Mouse (Mus musculus) cerebellum, postnatal 25 days (tissue): ENCODE data around the gene Dync1li2.

Experiments
- DNase-seq, 2 experiments: peaks; one replicate each; pipeline ENCODE4 v3.0.0; 2021; ENCODE audit warnings: mixed read lengths in 2 of 2

The Dync1li2 gene

DNA sequence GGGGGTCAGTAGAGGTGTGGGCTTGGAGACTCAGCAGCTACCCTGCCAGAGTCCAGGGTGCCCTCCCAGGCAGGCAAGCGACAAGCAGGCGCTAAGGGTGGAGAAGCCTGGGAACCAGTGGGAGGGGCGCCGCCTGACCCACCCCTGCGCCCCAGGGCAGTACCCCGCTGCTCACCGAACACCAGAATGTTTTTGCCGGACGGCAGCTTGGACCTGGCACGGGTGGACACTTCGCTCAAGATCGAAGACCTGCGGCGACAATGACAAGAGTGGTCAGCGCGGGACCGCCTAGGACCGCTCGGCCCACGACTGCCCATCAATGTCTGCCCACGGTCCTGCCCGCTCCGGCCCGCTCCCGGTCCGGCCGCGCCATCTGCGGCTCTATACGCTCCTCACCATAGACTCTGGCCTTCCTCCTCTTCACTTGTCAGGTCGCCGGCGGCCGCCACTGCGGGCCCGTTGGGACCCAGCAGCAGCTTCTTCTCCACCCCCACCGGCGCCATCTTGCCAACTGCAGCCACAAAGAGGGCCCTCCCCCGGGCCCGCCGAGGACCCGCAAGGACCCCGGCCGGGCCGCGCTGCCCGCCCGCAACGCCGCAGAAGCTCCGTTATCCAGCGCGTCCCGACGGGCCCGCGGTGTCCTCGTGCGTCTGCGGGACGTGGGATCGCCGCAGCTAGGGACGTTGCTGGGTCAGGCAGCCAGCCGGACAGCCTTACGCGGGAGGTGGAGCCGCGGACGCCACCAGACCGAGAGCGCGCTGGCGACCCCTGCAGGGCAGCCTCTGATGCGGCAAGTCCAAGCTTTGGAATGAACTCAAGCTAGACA is at the start of gene Dync1li2:
Gene Dync1li2 (minus strand): TSS at position 749 of the 826 bp plus-strand sequence.
- peak; percentile 97 to 98 for DNase-seq

DNA sequence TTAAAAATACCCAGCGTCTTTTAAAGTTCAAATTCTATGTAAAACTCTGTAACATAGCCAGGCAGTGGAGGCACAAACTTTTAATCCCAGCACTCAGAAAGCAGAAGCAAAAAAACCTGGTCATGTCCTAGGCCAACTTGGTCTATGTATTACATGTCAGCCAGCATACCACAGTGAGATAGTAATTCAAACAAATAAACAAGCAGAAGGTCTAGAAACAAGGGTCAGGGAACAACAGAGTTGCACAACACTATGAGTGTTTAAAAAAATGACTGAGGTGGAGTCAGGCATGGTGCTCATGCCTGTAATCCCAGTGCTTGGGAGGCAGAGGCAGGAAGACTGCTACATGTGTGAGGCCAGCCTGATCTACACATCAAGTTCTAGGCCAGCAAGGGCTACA is 36.2 kb upstream of the Dync1li2 start:
- DNase-seq = no peak

DNA sequence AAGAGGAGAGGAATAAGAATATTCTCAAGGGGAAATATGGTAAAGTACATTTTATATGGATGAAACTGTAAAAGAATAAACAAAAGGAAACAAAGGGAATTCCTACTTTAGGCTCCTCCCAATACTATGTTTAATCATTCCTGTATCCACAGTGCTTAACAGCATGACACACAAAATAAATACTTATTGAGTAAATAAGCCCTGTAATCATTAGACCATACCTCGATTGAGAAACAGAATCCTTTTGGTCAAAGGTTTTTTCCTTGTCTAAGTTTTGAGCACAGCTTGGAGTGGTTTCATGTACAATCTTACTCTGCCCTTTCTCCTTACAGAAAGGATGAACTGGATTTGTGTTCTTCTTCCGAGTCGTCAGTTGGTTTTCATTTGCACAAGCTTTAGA is 29.6 kb upstream of the Dync1li2 start:
- no peak for DNase-seq

DNA sequence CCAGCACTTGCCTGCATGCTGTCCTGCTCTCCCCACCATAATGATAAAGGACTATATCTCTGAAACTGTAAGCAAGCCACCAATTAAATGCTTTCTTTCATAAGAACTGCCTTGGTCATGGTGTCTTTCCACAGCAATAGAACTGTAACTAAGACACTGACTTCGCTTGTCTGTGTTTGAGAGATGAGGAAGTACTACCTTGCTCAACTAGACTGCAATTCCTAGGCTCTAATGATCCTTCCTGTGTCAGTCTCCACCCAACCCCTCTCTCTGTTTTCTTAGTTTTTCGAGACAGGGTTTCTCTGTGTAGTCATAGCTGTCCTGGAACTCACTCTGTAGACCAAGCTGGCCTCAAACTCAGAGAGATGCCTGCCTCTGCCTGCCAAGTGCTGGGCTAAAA is 24.6 kb upstream of the Dync1li2 start:
- DNase-seq = no peak

DNA sequence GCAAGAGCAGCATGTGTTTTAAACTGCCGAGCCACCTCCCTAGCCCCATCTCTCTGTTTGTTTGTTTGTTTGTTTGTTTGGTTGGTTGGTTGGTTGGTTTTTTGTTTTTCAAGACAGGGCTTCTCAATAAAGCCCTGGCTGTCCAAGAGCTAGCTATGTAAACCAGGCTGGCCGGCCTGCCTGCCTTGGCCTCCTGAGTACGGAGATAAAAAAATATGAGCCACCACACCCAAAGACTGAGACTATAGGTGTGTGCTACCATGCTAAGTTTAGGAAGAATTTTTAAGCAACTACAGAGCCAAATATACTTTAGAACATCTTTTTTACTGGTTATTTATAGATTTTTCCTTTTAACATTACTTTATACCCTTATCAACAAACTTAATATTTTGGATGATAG is 9.3 kb upstream of the Dync1li2 start:
- DNase-seq = no peak

DNA sequence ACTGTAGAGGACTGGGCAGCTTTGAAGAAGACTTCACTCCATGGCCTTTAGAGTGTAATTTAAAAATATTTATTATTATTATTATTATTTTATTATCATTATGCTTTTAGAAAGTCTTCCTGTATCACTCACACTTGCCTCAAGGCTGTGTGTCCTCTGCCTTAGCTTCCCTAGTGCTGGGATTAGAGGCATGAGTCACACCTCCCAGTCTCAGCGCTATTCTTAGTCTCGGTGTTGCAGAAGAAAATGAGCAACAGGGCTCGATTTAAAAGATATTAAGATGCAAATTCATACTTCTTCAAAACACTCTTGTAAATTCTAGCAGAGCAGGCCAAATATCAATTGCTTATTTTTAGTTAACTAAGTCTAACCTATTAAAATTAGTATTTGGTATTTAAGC is 5.9 kb upstream of the Dync1li2 start:
- no peak for DNase-seq

DNA sequence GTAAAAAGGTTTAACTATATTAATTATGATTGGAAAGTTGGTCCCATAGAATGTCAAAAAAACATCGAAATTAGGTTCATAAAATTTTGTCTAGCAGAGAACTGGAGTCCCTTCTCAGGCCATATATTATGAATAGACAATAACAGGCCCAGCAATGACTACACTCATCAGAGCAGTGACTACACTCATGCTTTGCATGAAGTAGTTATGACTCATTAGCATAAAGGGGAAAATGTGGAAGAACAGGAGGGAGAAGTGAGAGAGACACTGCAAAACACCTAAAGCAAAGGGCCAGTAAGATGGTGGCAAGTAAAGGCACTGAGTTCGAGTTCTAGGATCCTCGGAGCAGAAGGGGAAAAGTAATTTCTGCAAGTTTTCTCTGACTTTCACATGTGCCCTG is 3.2 kb upstream of the Dync1li2 start:
- DNase-seq = no peak

DNA sequence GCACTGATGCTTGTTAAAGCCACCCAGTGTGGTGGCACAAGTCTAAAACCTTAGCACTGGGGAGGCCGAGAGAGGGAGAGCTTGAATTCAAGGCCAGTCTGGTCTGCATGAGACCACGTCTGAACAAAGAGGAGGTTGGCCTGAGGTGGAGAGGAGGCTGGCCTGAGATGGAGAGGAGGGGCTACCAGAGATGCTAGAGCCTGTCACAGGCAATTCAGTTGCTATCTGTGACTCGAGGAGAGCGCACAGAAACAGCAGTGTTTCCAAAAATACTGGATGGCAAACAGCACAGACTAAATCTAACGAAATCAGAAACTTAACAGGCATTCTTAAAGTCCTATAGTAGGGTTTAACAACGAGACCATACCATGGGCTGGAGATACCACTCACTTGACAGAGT is 2.4 kb upstream of the Dync1li2 start:
- no peak for DNase-seq

DNA sequence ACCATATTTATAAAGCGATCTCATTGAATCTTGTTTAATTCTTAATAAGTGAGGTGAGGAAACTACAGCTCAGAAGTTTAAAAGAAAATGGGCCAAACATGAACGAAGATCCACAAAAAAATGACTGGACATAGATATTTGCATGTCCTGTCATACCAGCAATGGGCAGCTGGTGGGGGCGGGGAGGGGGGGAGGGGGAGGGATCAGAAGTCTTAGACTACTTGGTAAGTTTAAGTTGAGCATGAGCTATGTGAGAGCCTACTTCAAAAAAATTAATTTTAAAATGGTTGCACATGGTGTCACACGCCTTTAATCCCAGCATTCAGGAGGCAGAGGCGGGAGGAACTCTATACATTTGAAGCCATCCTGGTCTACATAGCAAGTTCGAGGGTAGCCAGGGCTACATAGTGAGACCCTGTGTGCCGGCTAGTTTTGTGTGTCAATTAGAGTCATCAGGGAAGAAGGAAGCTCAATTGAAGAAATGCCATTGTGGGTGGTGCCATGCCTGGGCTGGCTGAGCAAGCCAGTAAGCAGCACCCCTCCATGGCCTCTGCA is 355 bp upstream of the Dync1li2 start:
- DNase-seq = no peak

DNA sequence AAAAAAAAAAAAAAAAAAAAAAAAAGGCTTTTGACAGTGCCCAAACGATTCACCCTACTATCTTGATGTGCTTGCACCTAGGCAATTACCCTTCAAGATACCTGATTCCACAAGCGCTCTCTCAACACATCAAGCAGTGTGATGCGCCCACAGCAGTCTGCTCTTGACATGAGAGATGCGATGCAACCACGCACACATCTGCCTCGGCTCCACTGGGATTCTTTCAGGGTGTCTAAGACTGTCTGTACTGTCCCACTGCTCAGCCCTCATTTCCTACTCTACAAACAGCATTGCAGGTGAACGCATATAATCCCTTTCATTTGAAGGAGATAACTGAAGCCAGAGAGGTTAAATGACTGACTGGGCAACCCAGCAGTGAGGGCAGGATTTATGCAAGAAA is 1.2 kb downstream of the Dync1li2 start:
- DNase-seq = no peak

DNA sequence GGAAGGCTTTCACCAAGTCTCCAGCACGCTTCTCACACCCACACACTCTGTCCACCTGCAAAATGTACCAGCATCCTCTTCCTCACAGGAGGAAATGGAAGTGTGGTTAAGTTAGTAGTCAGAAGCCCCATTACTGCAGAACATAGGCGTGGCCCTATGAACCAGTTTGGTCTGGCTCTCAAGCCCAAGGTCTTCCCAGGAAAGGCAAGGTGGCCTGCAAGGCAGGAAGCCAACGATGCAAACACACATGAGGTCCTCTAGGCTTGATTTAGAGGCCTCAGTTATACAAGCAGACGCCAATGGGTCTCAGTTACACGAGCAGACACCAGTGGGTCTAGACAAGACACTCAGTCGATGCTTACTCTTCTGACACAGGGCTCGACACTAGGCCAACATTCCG is 3.4 kb downstream of the Dync1li2 start:
- no peak for DNase-seq

DNA sequence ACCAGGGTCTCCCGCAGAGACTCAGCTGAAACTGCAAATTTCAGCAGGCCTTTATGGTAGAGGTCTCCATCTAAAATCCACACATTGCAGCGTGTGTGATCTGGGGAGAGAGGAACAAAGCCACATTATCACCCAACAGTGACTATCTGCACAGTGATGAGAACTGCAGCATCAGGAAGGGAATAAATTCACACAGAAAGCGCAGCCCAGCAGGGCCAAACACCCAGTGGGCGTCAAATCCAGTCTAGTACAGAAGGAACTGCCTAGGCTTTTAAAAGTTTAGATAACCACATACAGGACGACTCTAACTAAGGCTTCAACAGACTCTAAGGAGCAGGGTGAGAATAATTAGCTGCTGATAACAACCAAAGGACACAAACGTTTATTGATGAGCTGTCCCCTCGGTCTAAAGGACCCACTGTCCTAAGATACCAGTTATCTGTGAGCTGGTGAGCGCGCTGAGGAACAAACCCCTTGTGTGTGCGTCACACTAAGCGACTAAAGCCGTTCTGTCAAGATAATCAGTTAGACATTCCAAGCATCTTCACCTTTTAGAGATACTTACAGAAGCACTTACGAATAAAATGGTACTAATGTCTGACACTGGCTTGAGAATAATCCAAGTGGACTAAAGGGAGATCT is 5.2 kb downstream of the Dync1li2 start:
- no peak for DNase-seq

DNA sequence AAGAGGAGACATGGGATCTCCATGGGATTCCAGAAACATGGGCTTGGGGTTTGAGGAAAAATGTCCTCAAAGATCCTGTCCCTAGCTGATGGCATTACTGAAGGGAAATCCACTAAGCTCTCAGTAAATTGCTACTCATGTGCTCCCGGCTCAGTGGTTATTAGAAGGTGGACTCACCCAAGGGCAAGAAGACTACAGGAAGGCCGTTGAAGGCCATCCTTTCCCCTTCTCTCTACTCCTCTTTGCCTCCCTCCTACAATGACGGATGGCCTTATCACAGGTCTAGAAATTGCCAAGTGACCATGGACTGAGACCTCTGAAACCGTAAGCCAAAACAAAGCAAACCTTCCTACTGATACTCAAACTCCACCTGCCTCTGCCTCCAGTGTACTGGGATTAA is 6.3 kb downstream of the Dync1li2 start:
- DNase-seq = no peak

DNA sequence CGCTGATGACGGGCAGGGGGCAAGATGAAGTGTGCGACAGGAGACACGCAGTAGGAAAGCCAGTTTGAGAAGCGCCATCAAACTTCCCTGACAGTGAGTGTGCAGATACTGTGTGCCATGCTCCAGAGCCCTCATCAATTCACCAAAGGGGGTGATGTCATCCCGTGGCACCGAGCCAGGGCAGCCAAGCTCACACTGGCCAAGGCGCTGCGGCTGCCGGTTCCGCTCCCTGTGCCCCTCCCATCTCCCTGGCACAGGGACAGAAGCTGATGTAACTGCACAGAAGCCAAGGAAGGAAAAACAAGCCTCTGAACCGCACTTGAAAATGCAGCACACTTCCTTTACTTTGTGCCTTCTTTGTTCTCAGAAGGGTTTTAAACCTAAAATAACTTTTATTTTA is 6.8 kb downstream of the Dync1li2 start:
- peak; percentile 100 for DNase-seq

DNA sequence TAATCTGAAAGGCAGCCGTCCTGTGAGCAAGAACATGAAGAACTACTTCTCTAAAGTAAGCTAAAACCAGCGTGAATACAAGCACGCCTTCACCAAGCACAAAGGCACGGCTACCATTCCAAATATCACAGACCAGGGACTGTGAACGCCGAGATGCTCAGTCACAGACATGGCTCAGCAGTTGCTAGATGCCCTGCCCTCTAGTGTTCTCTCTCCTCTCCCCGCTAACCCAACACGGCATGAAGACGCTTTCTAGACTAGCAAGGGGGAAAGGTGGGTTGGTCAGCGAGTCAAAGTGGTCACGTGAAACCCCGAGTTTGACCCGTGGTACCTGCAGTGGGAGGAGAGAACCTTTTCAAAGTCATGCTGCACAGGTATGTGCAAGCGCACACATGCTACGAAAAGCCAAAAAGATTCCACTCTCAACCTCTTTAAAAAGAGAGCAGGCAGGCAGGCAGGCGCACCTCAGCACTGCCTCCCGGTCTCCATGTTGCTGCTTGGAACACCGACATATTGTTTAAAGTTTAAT is 8.0 kb downstream of the Dync1li2 start:
- DNase-seq = peak; percentile 51 to 60

DNA sequence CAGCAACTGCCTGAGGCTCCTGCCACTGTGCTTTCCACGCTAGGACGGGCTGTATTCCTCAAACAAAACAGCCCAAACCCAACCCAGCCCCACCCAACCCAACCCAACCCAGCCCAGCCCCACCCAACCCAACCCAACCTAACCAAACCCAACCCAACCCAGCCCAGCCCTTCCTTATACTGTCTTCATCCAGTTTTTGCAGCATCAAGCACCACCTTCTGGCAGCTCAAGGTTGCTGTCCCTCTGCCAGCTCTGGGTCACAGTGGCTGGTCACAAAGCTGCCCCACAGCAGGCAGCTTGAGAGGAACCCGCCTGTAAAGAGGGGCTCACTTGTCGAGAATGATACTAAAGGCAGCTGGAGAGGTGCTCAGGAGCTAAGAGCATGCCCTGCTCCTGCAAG is 8.6 kb downstream of the Dync1li2 start:
- DNase-seq = peak; percentile 63 to 72

DNA sequence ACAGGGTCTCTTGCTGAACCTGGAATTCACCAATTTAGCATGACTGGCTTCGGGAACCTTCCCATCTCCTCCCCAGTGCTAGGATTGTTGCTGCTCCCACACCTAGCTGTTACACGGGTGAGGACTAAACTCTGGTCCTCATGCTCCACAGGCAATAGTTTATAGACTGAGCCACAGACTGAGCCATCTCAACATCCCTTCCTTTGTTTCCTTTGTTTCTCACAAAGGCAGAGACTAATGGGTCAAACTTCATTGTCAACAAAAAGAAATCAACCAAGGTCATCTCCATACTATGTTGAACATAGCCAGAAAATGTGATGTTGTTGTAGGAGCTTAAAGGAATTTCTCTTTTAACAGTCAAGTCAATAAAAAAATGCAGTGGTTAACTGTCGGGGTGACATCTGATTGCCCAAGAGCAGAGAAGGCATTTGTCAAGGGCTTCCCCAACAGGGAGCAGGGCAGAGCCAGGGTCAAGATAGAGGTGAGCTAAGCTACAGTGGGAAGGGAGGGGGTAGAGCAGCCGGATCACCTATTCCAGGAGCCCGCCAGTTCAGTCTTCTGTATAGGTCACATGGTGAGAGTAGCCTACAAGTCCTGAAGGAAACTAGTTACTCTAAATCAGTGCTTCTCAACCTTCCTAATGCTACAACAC is 9.5 kb downstream of the Dync1li2 start:
- DNase-seq = no peak

DNA sequence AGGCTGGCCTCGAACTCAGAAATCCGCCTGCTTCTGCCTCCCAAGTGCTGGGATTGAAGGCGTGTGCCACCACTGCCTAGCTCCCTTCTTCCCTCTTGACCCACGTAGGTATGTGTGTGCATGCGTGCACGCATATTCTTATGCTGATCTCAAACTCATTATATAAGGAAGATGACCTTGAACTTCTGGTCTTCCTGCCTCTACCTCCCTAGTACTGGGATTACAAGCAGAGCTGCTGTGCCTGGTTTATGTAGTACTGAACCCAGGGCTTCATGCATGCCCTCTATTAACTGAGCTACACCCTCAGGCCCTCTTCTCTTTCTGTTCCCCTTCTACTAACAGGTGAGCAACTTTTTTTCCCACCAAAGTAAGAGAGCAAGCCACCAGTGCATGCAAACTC is 10.2 kb downstream of the Dync1li2 start:
- no peak for DNase-seq

DNA sequence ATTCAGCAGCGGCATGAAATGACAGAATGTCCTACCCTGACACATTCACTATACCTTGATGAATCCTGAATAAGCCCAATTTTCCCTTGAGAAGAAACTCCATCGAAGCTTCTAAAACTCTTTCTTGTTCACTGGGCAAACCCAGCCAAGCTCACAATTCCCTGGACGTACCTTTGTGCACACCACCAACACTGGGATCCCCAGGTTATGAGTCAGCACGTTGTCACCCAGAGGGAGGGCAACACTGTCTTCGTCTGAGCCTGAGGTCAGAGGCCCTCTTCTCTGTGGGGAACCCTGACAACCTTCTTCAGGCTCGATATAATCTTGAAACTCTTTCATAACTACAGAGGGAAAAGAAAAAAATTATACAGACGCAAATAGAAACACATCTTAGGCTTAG is 12.6 kb downstream of the Dync1li2 start:
- no peak for DNase-seq

DNA sequence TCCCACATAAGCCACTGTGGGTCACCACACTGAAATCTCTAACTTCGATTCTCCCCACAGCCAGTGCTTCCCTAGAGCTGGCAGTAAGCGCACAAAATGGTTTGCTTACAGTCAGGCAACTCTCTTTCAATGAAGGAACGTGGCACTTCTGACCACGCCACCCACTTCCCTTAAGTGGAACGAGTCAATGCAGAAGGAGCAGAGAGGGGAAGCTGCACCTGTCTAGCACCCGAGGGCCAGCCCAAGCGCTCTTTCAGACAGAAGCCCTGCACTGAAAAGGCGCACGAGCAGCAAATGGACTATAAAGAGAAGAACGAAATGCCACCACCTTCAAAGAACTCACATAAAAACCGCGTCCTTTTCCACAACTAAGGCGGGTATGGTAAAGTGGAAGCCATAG is 15.1 kb downstream of the Dync1li2 start:
- DNase-seq = no peak

DNA sequence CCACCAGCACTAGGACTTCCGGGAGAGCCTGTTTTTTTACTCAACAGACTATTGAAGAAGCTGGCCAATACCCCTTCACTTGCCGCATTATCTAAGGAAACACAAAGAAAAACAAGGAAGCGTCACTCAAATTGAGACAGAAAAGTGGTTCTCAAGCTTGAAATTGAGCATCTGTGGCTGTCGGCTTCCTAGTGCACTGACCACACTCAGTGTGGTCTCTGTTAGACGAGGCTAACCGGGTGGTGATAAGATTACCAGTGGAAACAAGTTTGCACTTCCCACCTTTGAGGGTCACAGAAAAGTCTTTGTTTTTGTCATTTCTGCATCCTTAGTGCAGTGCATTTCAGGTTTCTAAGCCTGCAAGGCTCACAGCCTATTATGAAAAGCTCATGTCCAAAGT is 20.5 kb downstream of the Dync1li2 start:
- DNase-seq = no peak

DNA sequence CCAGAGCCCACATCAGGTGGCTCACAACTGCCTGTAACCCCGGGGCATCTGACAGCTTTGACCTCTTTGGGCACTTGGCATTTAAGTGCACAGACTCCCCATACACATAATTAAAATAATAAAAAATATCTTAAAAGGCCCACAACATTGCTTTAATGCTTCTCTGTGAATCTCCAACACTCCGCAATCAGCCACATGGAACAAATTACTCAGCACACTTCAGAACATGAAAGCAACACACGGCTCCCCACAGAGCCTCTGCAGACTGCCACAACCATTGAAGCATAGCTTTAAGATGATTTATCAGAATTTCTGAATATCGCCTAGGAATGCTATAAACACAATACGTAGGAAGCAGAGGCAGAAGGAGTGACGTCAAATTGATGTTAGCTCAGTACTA is 26.8 kb downstream of the Dync1li2 start:
- DNase-seq = no peak

DNA sequence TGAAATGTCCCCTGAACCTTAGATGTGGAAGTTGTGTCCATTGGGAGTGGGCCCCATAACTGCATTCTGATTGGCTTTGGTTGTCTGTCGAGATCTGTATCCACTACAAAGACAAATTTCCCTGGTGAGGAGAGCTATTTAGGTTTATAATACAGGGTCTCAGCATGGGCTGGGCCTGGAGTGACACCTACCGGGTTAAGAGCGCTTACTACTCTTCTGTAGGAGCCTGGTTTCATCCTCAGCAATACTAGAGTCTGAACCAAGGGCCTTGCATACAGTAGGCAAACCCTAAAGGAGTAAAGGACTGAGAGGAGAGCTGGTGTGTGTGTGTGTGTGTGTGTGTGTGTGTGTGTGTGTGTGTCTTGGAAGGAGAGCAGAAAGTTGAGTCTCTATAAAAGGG is 28.6 kb downstream of the Dync1li2 start:
- no peak for DNase-seq

DNA sequence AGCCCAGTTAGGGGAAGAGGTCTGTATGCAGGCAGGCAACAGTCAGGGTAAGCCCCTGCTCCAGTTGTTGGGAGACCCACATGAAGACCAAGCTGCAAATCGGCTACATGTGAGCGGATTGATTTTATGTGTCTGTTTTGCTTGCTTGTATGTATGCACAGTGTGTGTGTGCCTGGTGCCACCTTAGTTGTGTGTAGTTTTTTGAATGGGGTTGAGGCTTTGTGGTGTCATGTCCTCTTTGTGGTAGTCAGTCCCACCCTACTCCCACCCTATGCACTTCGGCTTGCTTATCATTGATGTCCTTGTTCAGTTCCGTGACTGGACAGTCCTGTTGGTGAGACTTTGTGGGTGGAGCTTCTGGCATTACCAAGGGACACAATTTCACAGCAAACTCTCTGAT is 29.1 kb downstream of the Dync1li2 start:
- no peak for DNase-seq
